Mouse (Mus musculus) urinary bladder, postnatal 10 days (tissue): ENCODE measurements around the gene Anln.
"Not testable (repeated sequence)": the region's sequence is repeated elsewhere in the genome, so short reads cannot be mapped to it uniquely, and the experiment has no call there.

Experiments
- DNase-seq: peaks from one replicate; pipeline ENCODE4 v3.0.0; 2022; ENCODE audit warnings: low spot score

The Anln gene

DNA sequence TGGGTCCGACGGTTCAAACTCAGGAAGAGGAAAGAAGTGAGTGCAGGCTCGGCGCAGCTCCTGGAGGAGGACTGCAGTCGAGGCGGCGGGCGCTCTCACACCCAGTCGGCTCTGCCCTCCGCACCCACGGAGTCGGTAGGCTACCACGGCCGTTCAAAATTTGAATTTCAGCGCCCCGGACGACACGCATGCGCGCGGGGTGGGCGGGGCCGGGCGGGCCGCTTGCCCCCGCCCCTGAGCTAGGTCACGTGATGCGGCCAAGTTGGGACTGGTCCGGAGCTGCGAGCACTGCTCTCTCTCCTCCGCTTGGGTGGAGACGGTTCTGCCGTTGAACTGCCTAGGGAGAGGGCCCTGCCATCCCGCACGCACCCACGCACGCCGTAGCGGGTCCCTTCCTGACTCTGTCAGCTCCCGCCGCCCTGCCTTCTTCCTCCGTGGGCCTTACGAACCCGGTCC lies at the start of gene Anln:
Gene Anln, minus strand, starts transcription at position 168 of the 456 bp plus-strand sequence.
- peak; percentile 91 for DNase-seq

DNA sequence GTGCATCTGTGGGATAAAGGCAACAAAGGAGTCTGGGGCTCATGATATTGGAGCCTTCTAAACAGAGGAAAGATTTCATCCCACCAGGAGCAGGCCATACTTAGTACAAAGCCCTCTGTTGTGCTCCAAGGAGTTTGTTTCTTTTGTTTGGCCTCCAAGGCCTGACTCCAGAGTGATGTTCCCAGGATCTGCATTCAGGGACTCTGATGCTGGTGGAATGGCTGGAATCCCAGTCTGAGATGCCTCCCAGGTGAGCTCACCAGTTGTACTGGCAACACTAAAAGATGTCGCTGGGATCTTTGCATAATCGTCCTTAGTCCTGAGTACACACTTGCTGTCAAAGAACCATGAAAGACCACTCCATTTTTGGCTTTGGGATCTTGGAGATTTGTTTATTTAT lies 45.1 kb upstream of the Anln start:
- no peak for DNase-seq

DNA sequence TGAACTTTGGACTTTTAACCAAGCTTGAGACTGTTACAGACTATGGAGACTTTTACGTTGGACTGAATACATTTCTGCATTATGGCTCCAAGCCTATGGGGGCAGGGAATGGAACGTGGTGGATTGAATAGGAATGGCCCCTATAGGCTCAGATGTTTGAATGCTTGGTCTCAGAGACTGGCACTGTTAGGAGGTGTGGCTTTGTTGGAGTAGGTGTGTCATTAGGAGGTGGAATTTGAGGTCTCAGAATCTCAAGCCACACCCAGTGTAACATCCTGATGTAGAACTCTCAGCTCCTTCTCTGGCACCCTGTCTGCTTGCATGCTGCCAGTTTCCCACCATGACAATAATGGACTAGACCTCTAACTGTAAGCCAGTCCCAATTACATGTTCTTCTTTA lies 44.2 kb upstream of the Anln start:
- no peak for DNase-seq

DNA sequence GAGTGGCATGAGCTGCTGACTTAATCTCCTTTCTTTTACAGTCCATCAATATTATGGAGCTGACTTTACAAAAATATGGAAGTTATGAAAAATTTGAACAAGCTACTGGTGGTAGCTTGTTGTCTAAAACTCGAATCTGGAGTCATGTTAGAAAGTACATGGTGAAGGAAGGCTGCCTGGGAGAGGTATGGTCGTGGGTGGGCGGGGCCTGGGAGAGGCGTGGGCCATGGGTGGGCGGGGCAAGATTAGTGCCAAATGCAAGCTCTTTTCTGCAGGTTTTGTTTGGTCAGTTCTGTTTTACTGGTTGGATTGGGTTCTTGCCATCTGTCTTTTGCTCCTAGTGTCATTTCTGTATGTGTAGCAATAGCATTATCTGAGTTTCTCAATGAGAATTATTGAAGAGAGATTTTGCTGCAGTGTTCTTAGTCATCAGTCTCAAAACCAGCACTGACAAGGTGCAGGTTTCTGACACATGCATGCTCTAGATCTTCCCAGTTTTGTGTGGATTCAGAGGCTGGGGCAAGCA lies 41.4 kb upstream of the Anln start:
- DNase-seq, result no peak

DNA sequence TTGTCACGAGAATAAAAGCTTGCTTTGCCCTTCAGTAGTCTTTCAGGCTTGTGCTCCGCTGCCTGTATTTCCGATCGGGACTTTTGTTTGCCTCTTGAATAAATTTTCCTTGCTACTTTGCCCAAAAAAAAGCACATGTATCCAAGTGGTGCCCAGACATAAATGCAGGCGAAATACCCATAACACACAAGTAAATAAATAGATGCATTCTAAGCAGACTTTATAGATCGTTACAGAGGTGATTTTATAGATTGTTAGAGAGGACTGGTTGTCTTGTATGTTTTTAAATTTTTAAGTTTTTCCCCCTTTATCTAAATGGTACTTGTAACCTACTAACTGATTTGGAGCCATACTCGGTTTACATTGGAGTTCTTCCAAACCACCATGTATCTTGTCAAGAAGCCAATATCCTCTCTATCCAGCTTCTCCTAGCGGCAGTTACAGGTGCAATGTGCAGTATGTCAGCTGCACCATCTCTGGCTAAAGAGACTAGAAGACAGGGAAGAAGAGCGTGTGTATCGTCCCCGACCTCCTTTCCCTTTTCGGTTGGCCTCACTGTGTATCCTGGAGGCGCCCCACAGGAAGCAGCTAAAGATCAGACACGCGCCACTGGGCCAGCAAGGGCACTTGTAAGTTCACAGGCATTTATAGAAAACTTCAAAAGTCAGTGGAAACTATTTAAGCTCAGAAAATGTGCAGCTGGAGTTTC lies 40.7 kb upstream of the Anln start:
- no peak for DNase-seq

DNA sequence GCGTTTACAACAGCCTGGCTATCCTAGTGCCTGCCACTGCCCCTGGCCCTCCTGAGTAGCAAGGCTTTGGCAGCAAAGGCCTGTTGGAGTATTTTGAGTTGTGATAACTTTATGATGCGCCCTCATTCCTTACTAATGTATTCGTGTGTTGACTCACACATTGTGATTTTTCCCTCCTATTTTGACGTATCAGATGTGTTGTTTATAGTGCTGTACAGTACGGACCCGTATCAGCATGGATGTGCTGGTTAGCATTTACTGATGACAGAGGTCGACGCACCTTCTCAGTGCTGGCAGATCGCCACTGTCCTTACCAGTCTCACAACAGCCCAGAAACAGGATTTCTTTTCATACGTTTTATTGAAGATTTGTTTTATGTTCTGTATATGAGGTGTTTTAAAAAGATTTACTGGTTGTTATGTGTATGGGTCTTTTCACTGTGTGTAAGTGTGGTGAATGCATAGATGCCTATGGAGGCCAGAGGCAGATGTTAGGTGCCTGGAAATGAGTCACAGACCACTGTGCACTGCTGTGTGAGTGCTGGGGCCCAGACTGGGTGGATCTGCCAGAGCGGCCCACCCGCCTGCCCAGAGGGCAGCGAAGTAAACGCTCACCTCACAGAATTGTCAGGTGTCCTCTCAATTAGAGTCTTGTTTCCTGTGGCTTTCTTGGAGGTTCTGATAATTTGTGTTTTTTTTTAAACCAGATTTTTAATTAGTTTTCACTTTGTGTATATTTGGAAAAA lies 39.9 kb upstream of the Anln start:
- no peak for DNase-seq

DNA sequence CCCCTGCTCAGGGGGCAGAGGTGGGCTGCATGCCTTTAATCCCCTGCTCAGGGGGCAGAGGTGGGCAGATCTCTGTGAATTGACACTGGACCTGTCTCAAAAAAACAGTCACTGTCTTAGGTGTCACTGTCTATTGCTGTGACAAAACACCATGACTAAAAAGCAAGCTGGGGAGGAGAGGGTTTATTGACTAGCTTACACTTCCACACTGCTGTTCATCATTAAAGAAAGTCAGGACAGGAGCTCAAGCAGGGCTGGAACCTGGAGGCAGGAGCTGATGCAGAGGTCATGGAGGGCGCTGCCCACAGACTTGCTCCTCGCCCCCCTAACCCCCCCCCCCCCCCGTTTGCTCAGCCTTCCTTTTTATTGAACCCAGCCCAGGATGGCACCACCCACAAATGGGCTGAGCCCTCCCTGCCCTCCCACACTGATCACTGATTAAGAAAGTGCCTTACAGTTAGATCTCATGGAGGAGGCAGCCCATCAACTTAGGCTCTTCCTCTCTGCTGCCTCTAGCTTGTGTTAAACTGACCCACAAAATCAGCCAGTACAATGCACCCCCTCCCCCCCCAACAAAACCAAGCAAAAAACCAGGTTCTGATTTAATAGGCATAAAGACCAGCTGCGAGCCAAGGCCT lies 39.2 kb upstream of the Anln start:
- DNase-seq, result no peak

DNA sequence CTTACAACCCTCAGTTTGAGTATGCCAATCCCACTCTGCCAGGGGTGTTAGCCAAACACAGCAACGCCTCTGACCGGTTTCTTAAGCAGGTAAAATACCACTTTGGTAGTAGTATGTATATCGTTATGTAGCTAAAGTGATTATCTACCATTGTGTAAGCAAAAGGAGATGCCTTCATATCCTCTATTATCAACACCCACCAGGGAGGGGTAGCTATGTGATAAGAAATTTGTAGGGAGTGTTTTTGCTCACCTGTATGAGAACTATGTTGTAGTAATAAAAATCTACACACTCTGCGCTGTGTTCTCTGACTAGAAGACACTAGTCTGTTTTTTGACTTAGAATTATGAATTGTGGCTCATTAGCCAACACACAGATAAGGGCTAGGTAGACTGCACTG lies 35.7 kb upstream of the Anln start:
- DNase-seq, result no peak

DNA sequence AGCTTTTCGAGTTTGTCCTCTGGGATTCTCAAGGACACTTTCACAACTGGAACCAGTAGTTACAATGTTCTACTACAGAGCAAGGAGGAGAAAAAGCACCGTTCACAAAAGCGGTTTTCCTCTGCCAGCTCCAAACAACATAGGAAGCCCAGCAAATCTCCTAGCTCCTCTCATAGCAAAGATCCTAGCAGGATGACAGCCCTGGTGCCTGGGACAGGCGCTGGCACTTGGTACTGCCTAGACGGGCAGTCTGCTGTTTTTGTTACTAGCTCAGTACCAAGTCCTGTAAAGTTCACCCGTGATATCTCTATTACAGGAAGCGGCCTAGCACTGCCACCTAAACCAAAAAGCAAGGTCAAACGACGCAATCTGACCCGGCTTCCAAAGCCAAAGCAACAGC lies 35.2 kb upstream of the Anln start:
- DNase-seq, result no peak

DNA sequence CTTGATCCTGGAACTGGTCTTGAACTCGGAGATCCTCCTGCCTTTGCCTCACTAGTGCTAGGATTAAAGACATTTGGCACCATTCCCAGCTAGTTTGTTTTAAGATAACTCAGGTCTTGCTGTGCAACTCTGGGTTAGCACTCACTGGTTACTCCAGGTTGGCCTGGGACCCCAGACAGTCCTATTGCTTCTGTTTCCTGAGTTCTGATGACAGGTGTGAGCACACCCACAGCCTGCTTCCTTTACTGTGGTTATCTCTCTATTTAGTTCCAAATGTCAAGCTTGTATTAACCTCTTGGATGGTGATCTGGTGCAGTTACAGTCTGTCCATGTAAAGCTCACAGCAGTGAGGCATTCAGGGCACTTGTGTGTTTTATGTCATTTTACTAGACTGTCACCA lies 34.5 kb upstream of the Anln start:
- DNase-seq, result no peak

DNA sequence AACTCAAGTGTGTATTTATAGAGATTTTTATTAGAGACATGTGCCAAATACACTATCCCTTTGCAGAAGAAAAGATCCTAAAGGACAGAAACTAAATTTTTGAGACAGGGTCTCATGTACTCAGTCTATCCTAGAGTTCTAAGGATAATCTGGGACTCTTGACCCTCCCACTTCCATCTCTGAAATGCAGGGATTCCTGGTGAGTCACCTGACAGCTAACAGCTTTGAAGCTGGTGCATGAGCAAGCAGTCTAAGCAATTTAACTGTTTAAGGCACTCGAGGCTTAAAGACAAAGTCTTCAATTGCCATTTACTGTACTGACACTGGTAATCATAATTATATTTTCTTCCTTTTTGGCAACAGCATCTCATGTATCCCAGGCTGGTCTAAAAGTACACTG lies 33.6 kb upstream of the Anln start:
- no peak for DNase-seq

DNA sequence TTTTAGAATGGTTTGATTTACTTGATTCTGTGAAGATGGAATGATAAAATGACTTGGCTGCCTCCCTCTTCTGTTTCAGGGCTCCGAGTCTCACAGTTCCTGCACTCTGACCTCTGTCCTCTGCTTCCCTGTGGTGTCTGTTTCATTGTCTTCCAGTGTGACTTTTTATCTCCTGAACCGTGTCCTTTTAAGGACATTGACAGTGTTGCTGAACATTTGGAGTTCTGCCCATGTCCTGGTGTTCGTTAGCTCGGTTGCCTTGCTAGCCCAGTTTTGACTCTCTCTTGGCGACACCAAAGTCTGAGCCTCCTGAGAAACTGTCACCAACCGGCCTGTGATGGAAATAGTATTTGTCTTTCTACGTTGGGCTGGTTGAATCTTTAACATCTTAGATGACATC lies 31.5 kb upstream of the Anln start:
- no peak for DNase-seq

DNA sequence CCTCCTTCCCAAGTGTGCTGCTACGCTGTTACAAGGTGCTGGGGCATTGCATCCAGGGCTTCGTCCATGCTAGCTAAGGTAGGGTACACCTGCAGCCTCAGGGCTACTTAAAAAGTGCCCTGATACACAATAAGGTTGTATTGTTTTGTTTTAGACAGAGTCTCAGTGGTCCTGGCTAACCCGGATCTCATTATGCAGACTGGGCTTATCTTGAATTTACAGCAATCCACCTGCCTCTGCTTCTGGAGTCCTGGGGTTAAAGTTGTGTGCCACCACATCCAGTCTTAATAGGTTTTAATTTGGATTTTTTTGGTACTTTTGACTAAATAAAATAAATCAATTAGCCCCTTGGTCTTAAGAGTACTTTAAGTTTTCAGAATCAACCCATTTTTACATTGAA lies 30.9 kb upstream of the Anln start:
- DNase-seq, result no peak

DNA sequence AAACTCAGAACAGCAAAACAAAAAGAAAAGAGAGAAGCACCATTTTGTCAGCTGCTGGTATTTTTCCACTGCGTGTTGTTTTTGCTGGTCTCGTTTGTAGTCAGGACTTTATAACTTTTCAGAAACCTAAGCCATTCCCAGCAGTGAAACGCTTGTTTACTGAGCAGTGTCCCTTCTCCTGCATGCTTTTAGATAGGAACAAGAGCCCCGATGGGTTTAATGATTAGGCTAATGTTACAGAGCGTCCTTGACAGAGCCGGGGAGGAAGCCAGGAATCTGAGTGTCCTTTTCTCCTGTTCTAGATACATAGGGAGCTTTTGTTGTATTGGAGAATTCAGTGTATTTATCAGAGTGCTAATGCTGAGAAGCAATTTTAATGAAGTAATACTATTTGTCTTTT lies 28.6 kb upstream of the Anln start:
- no peak for DNase-seq

DNA sequence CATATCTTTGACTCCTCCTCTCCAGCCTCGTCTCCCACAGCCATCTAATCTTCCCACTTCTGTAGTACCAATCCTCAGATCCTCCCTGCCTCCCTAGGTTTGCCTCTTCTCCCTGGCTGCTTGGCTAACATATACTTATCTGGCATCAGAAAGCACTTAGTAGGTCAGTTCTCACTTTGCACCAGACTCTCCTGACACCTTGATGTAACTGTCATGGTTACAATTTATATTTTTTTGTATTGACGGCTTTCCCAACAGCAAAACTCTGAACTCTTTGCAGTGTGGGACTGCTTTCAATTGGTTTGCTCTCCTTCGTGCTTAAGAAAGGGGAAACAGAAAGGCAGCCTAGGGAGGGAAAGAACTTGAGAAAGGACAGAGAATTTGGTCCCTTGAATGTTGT lies 27.2 kb upstream of the Anln start:
- DNase-seq, result no peak

DNA sequence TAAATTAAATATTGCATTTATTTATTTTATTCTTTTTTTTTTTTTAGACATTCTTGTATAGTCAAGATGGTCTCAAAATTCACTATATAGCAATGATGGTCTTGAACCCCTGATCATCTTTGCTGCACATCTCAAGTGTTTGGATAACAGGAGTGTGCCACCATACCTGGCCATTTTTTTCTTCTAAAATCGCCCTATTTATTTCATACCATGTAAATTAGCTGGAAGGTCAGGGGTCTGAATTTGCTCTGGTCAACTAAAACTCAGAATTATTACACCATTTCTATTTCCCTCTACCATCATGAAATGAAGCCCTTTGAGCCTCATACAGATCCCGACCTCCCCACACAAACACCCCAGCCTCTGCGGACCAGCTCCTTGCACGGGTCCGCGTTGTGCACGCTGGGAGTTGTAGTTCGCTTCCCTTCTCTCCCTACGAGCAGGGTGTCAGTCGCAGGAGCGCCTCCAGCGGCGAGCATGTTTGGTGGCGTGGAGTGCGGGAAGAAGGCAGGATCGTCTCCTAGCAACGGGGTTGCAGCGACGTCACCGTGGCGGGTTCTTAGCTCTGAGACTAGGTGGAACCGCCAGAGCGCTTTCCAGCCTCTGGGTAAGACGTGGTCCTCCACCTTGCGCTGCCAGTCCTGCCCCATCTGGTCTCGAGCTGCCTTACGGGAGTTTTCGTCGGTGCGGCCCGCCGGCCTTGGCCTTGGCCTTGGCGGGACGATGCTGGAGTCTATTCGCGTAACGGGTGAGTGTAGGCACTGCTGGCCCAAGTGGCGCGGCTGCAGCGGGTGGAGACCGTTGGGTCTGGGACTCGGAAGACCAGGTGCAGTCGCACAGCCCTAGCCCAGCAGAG lies 22.2 kb upstream of the Anln start, which contains the start of gene 9530077C05Rik:
Gene 9530077C05Rik, plus strand, starts transcription at position 512 of the 856 bp plus-strand sequence.
- peak; percentile 80 for DNase-seq

DNA sequence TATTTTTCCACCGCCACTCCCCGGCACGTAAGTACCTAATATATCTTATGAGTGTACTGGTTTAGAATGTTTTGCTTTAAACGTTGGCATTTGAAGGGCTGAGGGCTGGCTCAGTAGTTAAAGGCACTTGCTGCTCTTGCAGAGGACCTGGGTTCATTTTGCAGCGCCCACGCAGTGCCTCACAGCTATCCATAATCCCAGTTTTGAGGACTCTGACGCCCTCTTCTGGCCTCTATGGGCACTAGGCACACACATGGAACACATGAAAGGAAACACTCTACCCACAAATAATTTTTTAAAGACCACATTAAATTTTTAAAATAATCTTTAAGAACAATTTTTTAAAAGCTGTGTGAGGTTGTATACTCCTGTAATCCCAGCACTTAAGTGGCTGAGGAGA lies 20.5 kb upstream of the Anln start:
- no peak for DNase-seq

DNA sequence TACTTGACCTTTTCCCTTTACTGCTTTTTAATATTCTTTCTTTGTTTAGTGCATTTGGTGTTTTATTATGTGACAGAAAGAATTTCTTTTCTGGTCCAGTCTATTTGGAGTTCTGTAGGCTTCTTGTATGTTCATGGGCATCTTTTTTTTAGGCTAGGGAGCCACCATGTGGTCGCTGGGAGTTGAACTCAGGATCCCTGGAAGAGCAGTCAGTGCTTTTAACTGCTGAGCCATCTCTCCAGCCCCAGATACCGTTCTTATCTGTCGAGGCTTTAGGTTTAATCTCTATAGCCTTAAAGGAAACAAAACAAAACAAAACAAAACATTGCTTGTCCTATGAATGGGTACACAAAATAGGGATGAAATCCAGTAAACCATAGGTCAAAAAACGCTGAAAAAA lies 19.4 kb upstream of the Anln start:
- not testable (repeated sequence) for DNase-seq

DNA sequence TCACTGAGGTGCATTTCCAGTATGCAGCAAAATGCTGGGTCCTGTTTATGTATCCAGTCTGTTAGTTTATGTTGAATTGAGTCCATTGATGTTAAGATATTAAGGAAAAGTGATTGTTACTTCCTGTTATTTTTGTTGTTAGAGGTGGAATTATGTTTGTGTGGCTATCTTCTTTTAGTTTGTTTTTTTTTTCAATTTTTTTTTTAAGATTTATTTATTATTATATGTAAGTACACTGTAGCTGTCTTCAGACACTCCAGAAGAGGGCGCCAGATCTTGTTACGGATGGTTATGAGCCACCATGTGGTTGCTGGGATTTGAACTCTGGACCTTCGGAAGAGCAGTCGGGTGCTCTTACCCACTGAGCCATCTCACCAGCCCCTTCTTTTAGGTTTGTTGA lies 18.6 kb upstream of the Anln start:
- not testable (repeated sequence) for DNase-seq

DNA sequence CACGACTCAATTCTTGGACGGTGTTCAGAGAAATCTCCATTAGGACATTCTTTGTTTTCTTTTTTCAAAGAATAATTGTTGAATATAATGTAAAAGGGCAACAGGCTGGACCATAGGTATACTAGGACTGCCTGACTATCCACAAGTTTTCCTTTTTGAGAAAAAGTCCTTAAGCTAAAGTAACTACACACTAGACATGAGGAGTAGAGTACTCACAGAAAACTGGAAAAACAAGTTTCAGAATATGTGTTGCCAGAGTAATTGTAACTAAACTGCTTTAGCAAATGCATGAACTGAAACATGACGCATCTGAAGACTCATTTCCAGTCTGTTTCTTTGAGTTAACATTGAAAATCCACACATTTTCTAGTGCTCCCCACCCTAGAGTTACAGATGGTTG lies 16.4 kb upstream of the Anln start:
- no peak for DNase-seq

DNA sequence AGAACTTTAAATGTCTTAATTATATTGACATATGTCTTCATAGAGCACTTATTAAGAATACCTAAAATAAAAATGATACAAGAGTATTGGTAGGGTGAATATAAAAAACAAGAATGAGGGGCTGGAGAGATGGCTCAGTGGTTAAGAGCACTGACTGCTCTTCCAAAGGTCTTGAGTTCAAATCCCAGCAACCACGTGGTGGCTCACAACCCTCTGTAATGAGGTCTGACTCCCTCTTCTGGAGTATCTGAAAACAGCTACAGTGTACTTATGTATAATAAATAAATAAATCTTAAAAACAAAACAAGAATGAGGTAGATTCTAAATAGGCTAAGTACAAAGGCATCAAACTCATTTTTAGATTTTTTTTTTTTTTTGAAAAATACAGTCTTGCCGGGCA lies 14.5 kb upstream of the Anln start:
- not testable (repeated sequence) for DNase-seq

DNA sequence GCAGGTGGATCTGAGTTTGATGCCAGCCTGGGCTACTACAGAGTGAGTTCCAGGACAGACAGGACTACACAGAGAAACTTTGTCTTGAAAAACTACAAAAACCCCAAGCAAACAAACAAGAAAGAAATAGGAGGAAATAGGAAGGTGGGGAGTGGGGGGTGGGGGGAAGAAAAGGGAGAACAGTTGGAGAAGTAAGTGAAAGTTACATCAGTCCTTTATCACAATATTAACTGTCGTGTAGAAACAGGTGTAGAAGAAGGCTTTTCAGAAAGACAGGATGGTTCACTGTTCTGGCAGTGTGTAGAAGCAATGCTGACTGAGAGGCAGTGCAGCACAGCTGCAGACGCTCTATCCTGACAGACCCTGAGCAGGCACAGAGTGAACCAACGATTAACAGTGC lies 14.0 kb upstream of the Anln start:
- no peak for DNase-seq
